Mouse (Mus musculus) spleen, postnatal 0 days (tissue): ENCODE measurements around the gene Insm1. TPM values are rescaled to one million over a fixed set of nuclear protein-coding genes. Genes with fewer than 3 reads are reported as not detected.

Source experiments
- polyA plus RNA-seq: library from polyadenylated mRNA; unstranded; fragments of >200 nt; fragmentation: Nextera tagmentation; extraction: Ambion mirVana; gene quantifications from 2 replicates; pipeline ENCODE4 v1.2.1, GENCODE M21; 2015

The Insm1 gene
- not detected in 2 replicates for polyA plus RNA-seq

DNA sequence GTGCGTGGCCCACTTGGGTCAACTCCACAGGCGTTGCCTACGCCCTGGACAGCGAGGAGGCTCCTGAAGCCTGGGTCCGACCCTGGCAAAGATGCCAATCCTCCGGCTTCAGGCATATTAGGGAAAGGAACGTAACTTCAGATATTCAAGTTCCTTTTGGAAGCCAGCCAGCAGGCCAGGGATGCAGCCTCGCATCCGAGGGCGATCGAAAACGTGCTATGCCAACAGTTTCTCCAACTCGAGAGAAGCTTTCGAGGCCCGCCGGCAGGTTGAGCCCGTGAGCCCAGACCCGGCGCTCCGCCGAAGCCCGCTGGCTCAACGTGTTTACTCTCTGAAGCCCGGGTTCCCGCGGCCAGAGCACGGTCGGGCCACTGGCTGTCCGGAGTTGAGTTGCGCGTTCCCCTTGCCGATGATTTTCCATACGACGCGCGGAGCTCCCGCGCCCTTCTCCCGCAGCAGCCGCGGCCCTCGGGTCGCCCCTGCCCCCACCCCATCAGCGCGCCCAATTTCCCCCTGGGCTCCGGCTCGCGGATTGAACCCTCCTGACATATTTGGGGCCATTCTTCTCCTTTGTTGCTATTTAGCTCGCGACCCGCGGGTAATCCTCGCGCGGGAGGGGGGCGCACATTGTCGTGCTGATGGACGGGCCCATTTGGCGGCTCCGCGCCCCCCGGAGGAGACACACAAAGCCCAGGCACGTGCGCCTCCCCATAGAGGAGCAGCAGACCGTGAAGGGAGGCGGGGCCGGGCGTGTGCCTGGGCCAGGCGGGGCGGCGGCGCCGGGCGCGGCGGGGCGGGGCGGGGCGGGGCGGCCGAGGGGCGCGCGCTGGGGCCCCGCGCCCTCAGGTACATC is at the start of gene Insm1:
Gene Insm1, plus strand, starts transcription at position 846 of the 853 bp plus-strand sequence.

